19 mouse cellular contexts compared by ENCODE assay signal in genomic region chr12:8042626-8043394, GRCm38 (mm10).
DNase-seq lines count a peak whose midpoint lies in the region; ATAC-seq and TF ChIP-seq lines count a peak whose summit lies in the region.
"Had no signal": no experiment of that assay in that cellular context is flagged by ENCODE, and none has a peak within 500 bp of the region (broad histone marks: within the 10 kb centered on the region; RNA-seq: fewer than 3 reads in every experiment).

No protein-coding gene starts in this region.

- H3K4me3 ChIP-seq in heart, embryonic 10.5 days: no peak overlapping the region
- H3K4me3 ChIP-seq in lung, embryonic 15.5 days: no peak overlapping the region
- no peak overlapping the region for H3K4me3 ChIP-seq in lung, adult 2 months (replicated peaks; ENCODE audit: extremely low read depth, low read depth, low read length)
- H3K4me3 ChIP-seq in embryonic facial prominence, embryonic 11.5 days (ENCODE audit: low read depth, low read length): no peak overlapping the region
- no peak overlapping the region for H3K4me3 ChIP-seq in stomach, postnatal 0 days (ENCODE audit: low read depth, low read length)
- H3K4me3 ChIP-seq: hindbrain, embryonic 10.5 days; midbrain, embryonic 10.5 days; neural tube, embryonic 13.5 days had no signal

- H3K4me2 ChIP-seq in lung, embryonic 15.5 days: no peak overlapping the region; the same call in 1 of the 2 replicates
- H3K4me2 ChIP-seq in embryonic facial prominence, embryonic 11.5 days (ENCODE audit: low read depth, low read length): no peak overlapping the region
- no peak overlapping the region for H3K4me2 ChIP-seq in stomach, postnatal 0 days (replicated peaks; ENCODE audit: low read depth)
- H3K4me2 ChIP-seq: neural tube, embryonic 13.5 days had no signal

- TF ChIP-seq CTCF in lung, adult 2 months (IDR thresholded peaks at IDR 0.05; ENCODE audit: insufficient read depth, low read length): no peak
- TF ChIP-seq CTCF in stomach, postnatal 0 days (IDR thresholded peaks at IDR 0.05; ENCODE audit: low read depth): no peak

- no peak for TF ChIP-seq EP300 in stomach, postnatal 0 days (optimal IDR thresholded peaks at IDR 0.05)

- ATAC-seq in lung, embryonic 15.5 days (ENCODE audit: borderline replicate concordance, extremely low read depth, low FRiP score, low TSS enrichment): 0 out of 2 replicates have a peak, but pooled peaks have one; percentile 55
- ATAC-seq in embryonic facial prominence, embryonic 11.5 days (replicated peaks; ENCODE audit: insufficient number of reproducible peaks, low FRiP score, low TSS enrichment, low read depth): no peak
- ATAC-seq in stomach, postnatal 0 days (ENCODE audit: low FRiP score, low TSS enrichment): no peak
- ATAC-seq: forebrain, embryonic 16.5 days had no signal

- DNase-seq in heart, adult 18-20 months: peak; percentile 3 to 22
- no peak for DNase-seq in heart, embryonic 10.5 days (ENCODE audit: low spot score)
- DNase-seq in lung, adult 2 months: no peak
- peak; percentile 10 for DNase-seq in ZHBTc4 (ENCODE audit: low read depth, low spot score)
- peak; percentile 56 for DNase-seq in embryonic facial prominence, embryonic 11.5 days (ENCODE audit: low spot score)
- DNase-seq in adrenal gland, postnatal 36 days: no peak
- no peak for DNase-seq in stomach, postnatal 0 days (ENCODE audit: low spot score)
- DNase-seq: adrenal gland, adult 8-10 months; cerebellum, adult 11-12 months; kidney, adult 18-20 months; liver; right cerebral cortex, postnatal 4 days; thymus, postnatal 36 days had no signal

- H3K4me1 ChIP-seq in heart, embryonic 10.5 days: no peaks in the 10 kb centered on the region
- 0 out of 2 replicates have a peak, but pooled peaks cover 8% of the 10 kb centered on the region for H3K4me1 ChIP-seq in lung, embryonic 15.5 days
- no peaks in the 10 kb centered on the region for H3K4me1 ChIP-seq in lung, adult 2 months (ENCODE audit: control insufficient read depth, insufficient read depth, low read length)
- no peaks in the 10 kb centered on the region for H3K4me1 ChIP-seq in embryonic facial prominence, embryonic 11.5 days (ENCODE audit: control insufficient read depth, insufficient read depth, low read length)
- H3K4me1 ChIP-seq in stomach, postnatal 0 days (replicated peaks; ENCODE audit: control insufficient read depth, insufficient read depth): no peaks in the 10 kb centered on the region
- H3K4me1 ChIP-seq: hindbrain, embryonic 10.5 days; neural tube, embryonic 13.5 days had no signal

- no peak for TF ChIP-seq POLR2A in lung, adult 2 months (IDR thresholded peaks at IDR 0.05; ENCODE audit: borderline replicate concordance, extremely low read depth, low read depth, low read length)

- H3K27me3 ChIP-seq in heart, embryonic 10.5 days (ENCODE audit: insufficient read depth, poor library complexity, severe bottlenecking): no peaks in the 10 kb centered on the region
- no peaks in the 10 kb centered on the region for H3K27me3 ChIP-seq in lung, embryonic 15.5 days
- H3K27me3 ChIP-seq in embryonic facial prominence, embryonic 11.5 days (ENCODE audit: control insufficient read depth, insufficient read depth, low read length): no peaks in the 10 kb centered on the region
- no peaks in the 10 kb centered on the region for H3K27me3 ChIP-seq in stomach, postnatal 0 days (ENCODE audit: control insufficient read depth, insufficient read depth, low read length)

- no peak overlapping the region for H3K27ac ChIP-seq in heart, embryonic 10.5 days
- 0 out of 2 replicates have a peak overlapping the region, but pooled peaks have one; percentile 31 for H3K27ac ChIP-seq in lung, embryonic 15.5 days
- H3K27ac ChIP-seq in embryonic facial prominence, embryonic 11.5 days (replicated peaks; ENCODE audit: low read depth, low read length): no peak overlapping the region
- no peak overlapping the region for H3K27ac ChIP-seq in stomach, postnatal 0 days (replicated peaks)
- H3K27ac ChIP-seq: hindbrain, embryonic 10.5 days; midbrain, embryonic 10.5 days; neural tube, embryonic 13.5 days had no signal

- H3K36me3 ChIP-seq in heart, embryonic 10.5 days: no peaks in the 10 kb centered on the region
- no peaks in the 10 kb centered on the region for H3K36me3 ChIP-seq in lung, embryonic 15.5 days
- H3K36me3 ChIP-seq in embryonic facial prominence, embryonic 11.5 days (replicated peaks; ENCODE audit: control insufficient read depth, insufficient read depth, low read depth, low read length): no peaks in the 10 kb centered on the region
- H3K36me3 ChIP-seq in stomach, postnatal 0 days (ENCODE audit: control insufficient read depth, insufficient read depth, low read length): no peaks in the 10 kb centered on the region
- H3K36me3 ChIP-seq: G1E; hindbrain, embryonic 10.5 days; midbrain, embryonic 10.5 days; neural tube, embryonic 13.5 days had no signal

- 71% methylated on average over 7 of the region's 7 CpGs for WGBS in heart, embryonic 10.5 days
- 52% methylated on average over 7 of the region's 7 CpGs for WGBS in lung, embryonic 15.5 days
- 46% methylated on average over 7 of the region's 7 CpGs for WGBS in lung, adult 2 months
- WGBS in embryonic facial prominence, embryonic 11.5 days: 63% methylated on average over 7 of the region's 7 CpGs
- WGBS in stomach, postnatal 0 days: 58% methylated on average over 7 of the region's 7 CpGs

- no peaks in the 10 kb centered on the region for H3K9me3 ChIP-seq in heart, embryonic 10.5 days
- no peaks in the 10 kb centered on the region for H3K9me3 ChIP-seq in lung, embryonic 15.5 days
- no peaks in the 10 kb centered on the region for H3K9me3 ChIP-seq in embryonic facial prominence, embryonic 11.5 days (replicated peaks; ENCODE audit: control insufficient read depth, low read length)
- no peaks in the 10 kb centered on the region for H3K9me3 ChIP-seq in stomach, postnatal 0 days (ENCODE audit: control insufficient read depth, low read length)
- H3K9me3 ChIP-seq: hindbrain, embryonic 10.5 days; midbrain, embryonic 10.5 days; neural tube, embryonic 13.5 days had no signal

- H3K9ac ChIP-seq in lung, embryonic 15.5 days: no peak overlapping the region
- no peak overlapping the region for H3K9ac ChIP-seq in embryonic facial prominence, embryonic 11.5 days (replicated peaks; ENCODE audit: low read length)
- no peak overlapping the region for H3K9ac ChIP-seq in stomach, postnatal 0 days (ENCODE audit: low read length)
- H3K9ac ChIP-seq: neural tube, embryonic 13.5 days had no signal

Comparison
In these comparisons a context has a peak if more than half of its experiments do, and no peak if none do; other contexts are left out.
1. DNase-seq: peak in heart, adult 18-20 months (2 of 2), ZHBTc4 (single experiment) and embryonic facial prominence, embryonic 11.5 days (single experiment); none in heart, embryonic 10.5 days (single experiment), lung, adult 2 months (single experiment), adrenal gland, postnatal 36 days (0 of 2) and stomach, postnatal 0 days (single experiment).